Mouse (Mus musculus) cerebellum, adult 2 months (tissue): ENCODE measurements at regions not wholly inside any gene's neighbourhood (a gene's known extent, or its start where the extent isn't known, plus 50 kb on each side); places are given as distances from the start of the nearest gene placed in this dataset.

ENCODE experiments used
- DNase-seq, 2 experiments: peaks; one replicate each; pipeline ENCODE4 v3.0.0; 2021
- H3K27ac ChIP-seq: fragments of 200-500 bp; 2 replicates; pipeline ENCODE4 v1.5.1; 2012; ENCODE audit warnings: low read length, control low read depth, inconsistent platforms; ENCODE audit not compliant: insufficient read depth
- H3K27me3 ChIP-seq: fragments of 200-500 bp; 2 replicates; pipeline ENCODE4 v1.6.1; 2012; ENCODE audit warnings: inconsistent platforms, mild to moderate bottlenecking, low read length, moderate library complexity; ENCODE audit not compliant: control insufficient read depth, insufficient read depth
- H3K4me1 ChIP-seq: fragments of 200-500 bp; 2 replicates; pipeline ENCODE4 v1.6.1; 2011; ENCODE audit warnings: low read length; ENCODE audit not compliant: control insufficient read depth, insufficient read depth
- H3K4me3 ChIP-seq: fragments of 200-500 bp; replicated peaks from 2 replicates; pipeline ENCODE3; 2011; ENCODE audit warnings: mild to moderate bottlenecking, low read depth, low read length, control low read depth; ENCODE audit not compliant: insufficient read depth
- CTCF ChIP-seq: fragments of 200-500 bp; IDR thresholded peaks from 2 replicates; pipeline ENCODE4 v1.5.1; 2011; ENCODE audit warnings: low read depth, mild to moderate bottlenecking, control low read depth, low read length, moderate library complexity, borderline replicate concordance; ENCODE audit not compliant: insufficient read depth
- POLR2A ChIP-seq: fragments of 200-500 bp; IDR thresholded peaks from 2 replicates; pipeline ENCODE4 v1.6.1; 2011; ENCODE audit warnings: low read length, control low read depth, borderline replicate concordance; ENCODE audit not compliant: insufficient read depth
- WGBS: fragments of 180-500 bp; shearing (Covaris S2); methylation state at CpG from one replicate; pipeline ENCODE4 v1.1.7; 2018; 5-methylcytosine and 5-hydroxymethylcytosine counted together

GRCm38 (mm10) chr6:53765302-53765701 lies 55.3 kb downstream of the Tril start:
- TF ChIP-seq POLR2A (no peak), CTCF (no peak)
- 87% methylated on average over 5 of the region's 5 CpGs for WGBS

GRCm38 (mm10) chr6:53762586-53762985 lies 58.0 kb downstream of the Tril start:
- TF ChIP-seq POLR2A (no peak), CTCF (no peak)
- 92% methylated on average over 9 of the region's 9 CpGs for WGBS
- H3K4me1 ChIP-seq, result no peaks in the 10 kb centered on the region; the same call in 1 of the 2 replicates
- H3K27ac ChIP-seq, result no peak overlapping the region
- DNase-seq, result no peak
- no peak overlapping the region for H3K4me3 ChIP-seq
- no peaks in the 10 kb centered on the region for H3K27me3 ChIP-seq

More at GRCm38 (mm10) chr6:53765302-53765701, 55.3 kb downstream of the Tril start:
- Histone ChIP-seq H3K27me3 (no peaks in the 10 kb centered on the region), H3K27ac (no peak overlapping the region), H3K4me3 (no peak overlapping the region), H3K4me1 (no peaks in the 10 kb centered on the region; the same call in 1 of the 2 replicates)
- no peak for DNase-seq

DNA sequence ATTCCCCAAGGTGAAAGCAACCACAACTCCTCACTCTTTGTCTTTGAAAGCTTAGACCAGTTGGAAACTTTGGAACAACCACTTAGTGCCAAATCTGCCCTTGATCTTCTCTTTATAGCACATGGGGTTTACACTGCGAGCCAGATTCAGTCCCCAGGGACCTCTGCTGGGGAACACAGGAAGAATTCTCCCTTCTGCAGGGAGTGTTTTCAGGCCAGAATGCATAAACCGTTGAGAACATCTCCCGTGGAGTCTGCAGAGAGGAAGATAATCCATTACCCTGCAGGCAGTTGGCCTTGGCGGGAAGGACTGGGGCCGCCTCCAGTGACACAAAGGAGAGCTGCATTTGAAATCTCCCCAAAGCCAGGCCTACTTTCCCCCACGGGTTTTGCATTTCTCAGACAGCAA lies 60.0 kb downstream of the Tril start:
- Histone ChIP-seq H3K27ac (no peak overlapping the region), H3K27me3 (no peaks in the 10 kb centered on the region), H3K4me1 (no peaks in the 10 kb centered on the region; the same call in 1 of the 2 replicates), H3K4me3 (no peak overlapping the region)
- WGBS, result 21% methylated on average over 6 of the region's 6 CpGs
- TF ChIP-seq POLR2A, result no peak
- TF ChIP-seq CTCF, result no peak
- peak; percentile 15 to 17 for DNase-seq

DNA sequence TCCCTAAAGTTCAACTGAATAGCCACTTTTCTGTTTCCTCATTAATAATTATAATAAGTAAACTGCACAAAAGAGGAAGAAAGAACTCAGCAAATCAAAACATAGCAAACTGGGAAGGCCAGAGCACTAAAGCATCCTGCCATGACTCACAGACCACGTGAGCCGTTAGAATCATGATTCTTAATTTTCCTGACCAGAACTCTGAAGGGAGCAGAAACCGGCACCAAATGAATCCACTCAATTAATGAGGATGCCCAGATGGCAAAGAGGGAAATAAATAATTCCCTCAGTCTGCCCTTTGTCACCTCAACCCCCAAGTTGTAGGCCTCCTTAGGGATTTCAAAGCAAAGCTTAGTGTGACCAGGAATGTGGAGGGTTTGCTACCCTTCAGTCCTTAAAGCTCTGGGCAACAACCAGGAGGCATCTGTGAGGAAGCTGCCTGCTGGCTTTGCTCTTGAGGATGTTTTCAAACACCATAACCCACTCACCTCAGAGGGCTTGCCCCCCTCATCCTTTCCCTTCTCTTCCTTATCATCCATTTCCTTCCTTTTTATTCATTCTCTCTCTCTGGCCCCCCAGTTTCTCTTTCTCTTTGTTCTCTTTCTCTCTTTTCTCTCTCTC lies 60.8 kb downstream of the Tril start:
- no peak for DNase-seq
- no peak overlapping the region for H3K4me3 ChIP-seq
- H3K27me3 ChIP-seq, result no peaks in the 10 kb centered on the region
- no peak overlapping the region for H3K27ac ChIP-seq
- 88% methylated on average over 3 of the region's 3 CpGs for WGBS
- H3K4me1 ChIP-seq, result no peaks in the 10 kb centered on the region; the same call in 1 of the 2 replicates
- no peak for TF ChIP-seq POLR2A
- no peak for TF ChIP-seq CTCF

DNA sequence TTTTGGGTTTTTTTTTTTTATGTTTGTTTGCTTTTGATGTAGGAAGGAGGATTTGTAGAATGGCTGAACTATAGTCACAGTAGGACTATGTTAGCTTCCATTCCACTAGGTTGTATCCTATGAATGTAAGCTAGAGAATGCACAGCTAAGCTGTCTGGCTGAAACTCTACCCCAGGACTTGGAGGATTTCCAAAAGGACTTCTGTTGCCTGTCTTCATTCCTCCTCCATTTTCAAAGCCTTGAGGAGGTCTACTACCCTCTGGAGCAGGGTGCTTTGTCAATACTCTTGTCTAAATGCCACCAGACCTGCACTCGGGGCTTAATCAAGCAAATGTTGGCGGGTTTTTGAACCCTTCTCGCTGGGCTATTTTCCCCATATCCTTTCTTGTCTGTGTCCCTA lies 66.3 kb downstream of the Tril start:
- H3K4me3 ChIP-seq, result no peak overlapping the region
- no peak overlapping the region for H3K27ac ChIP-seq
- no peaks in the 10 kb centered on the region for H3K27me3 ChIP-seq
- TF ChIP-seq POLR2A (no peak), CTCF (no peak)
- no peak for DNase-seq
- H3K4me1 ChIP-seq, result no peaks in the 10 kb centered on the region
- 84% methylated on average over 3 of the region's 3 CpGs for WGBS

DNA sequence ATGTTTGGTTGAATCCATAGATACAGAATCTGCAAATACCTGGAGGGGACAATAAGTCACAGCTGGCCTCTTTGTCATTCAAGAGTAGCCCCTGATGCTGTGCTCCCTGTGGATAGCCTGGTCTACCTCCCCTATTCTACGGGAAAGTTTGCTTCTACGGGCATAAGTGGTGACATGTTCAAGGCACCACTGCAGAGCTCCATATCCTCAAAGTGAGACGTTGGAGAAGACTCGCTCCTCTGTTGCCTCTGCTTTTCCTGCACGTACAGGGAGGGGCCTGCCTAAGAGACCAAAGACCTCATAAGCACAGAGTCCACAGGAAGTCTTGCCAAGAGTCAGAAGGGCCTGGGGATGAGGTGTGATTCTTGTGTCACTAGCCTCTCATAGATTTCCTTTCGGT lies 70.1 kb downstream of the Tril start:
- Histone ChIP-seq H3K4me1 (no peaks in the 10 kb centered on the region), H3K4me3 (no peak overlapping the region), H3K27ac (no peak overlapping the region), H3K27me3 (no peaks in the 10 kb centered on the region)
- 91% methylated on average over 6 of the region's 6 CpGs for WGBS
- no peak for DNase-seq
- TF ChIP-seq POLR2A, result no peak
- no peak for TF ChIP-seq CTCF
